Mouse (Mus musculus) embryonic facial prominence, embryonic 15.5 days (tissue): ENCODE measurements around the gene Pom121. TPM values are rescaled to one million over a fixed set of nuclear protein-coding genes. Genes with fewer than 3 reads are reported as not detected.
"Not testable (repeated sequence)": the region's sequence is repeated elsewhere in the genome, so short reads cannot be mapped to it uniquely, and the experiment has no call there.

Experiments used
- ATAC-seq: fragments of 200-750 bp; cut with Nextera tagmentation; 2 replicates; pipeline ENCODE4 v1.8.0; 2017; ENCODE audit warnings: low read depth, moderate TSS enrichment; ENCODE audit not compliant: insufficient number of reproducible peaks, low FRiP score, low TSS enrichment
- H3K27ac ChIP-seq: fragments of 300-500 bp; sonication (generic); replicated peaks from 2 replicates; pipeline ENCODE4 v1.5.1; 2015; ENCODE audit warnings: mild to moderate bottlenecking, inconsistent platforms
- H3K27me3 ChIP-seq: fragments of 300-500 bp; sonication (generic); 2 replicates; pipeline ENCODE4 v1.6.1; 2015; ENCODE audit warnings: inconsistent platforms
- H3K36me3 ChIP-seq: fragments of 300-500 bp; sonication (generic); 2 replicates; pipeline ENCODE4 v1.6.1; 2015; ENCODE audit warnings: mild to moderate bottlenecking, inconsistent platforms
- H3K4me1 ChIP-seq: fragments of 300-500 bp; sonication (generic); 2 replicates; pipeline ENCODE4 v1.6.1; 2015; ENCODE audit warnings: inconsistent platforms
- H3K4me2 ChIP-seq: fragments of 300-500 bp; sonication (generic); replicated peaks from 2 replicates; pipeline ENCODE4 v1.6.1; 2015; ENCODE audit warnings: mild to moderate bottlenecking, inconsistent platforms
- H3K4me3 ChIP-seq: fragments of 300-500 bp; sonication (generic); replicated peaks from 2 replicates; pipeline ENCODE4 v1.5.1; 2015; ENCODE audit warnings: mild to moderate bottlenecking, inconsistent platforms
- H3K9ac ChIP-seq: fragments of 300-500 bp; sonication (generic); 2 replicates; pipeline ENCODE4 v1.6.1; 2015; ENCODE audit warnings: inconsistent platforms
- H3K9me3 ChIP-seq: fragments of 300-500 bp; sonication (generic); replicated peaks from 2 replicates; pipeline ENCODE4 v1.6.1; 2016; ENCODE audit warnings: inconsistent platforms
- WGBS: fragments of 180-500 bp; shearing (Covaris S2); methylation state at CpG from one replicate; pipeline ENCODE4 v1.1.7; 2015; 5-methylcytosine and 5-hydroxymethylcytosine counted together
- polyA plus RNA-seq: library from polyadenylated mRNA; unstranded; fragments of >200 nt; fragmentation: Nextera tagmentation; extraction: Ambion mirVana; gene quantifications from 2 replicates; pipeline ENCODE4 v1.2.1, GENCODE M21; 2015

The Pom121 gene
- polyA plus RNA-seq, 1 experiment from 2014 or later: 13.5 TPM

DNA sequence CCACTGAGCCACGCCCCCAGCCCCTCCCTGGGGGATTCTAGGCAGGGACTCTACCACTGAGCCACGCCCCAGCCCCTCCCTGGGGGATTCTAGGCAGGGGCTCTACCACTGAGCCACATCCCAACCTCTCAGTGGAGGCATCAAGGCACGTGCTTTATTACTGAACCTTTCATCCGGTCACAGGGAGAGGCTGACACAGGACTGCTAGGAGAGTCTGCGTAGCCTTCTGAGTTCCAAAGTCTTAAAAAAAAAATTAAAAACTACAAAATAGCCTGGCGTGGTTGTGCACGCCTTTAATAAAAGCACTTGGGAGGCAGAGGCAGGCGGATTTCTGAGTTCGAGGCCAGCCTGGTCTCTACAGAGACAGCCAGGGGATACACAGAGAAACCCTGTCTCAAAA, 25.1 kb downstream of the Pom121 start:
- Histone ChIP-seq H3K4me2 (peak overlapping the region; percentile 82), H3K27ac (peak overlapping the region; percentile 89; the same call in 1 of the 2 replicates), H3K4me3 (peak overlapping the region; percentile 94), H3K9ac (peak overlapping the region; percentile 90; the same call in 1 of the 2 replicates), H3K36me3 (peaks cover 27% of the 10 kb centered on the region)
- H3K9me3 ChIP-seq, H3K27me3 ChIP-seq, H3K4me1 ChIP-seq, ATAC-seq: not testable (repeated sequence)
- 58% methylated on average over 9 of the region's 9 CpGs for WGBS

DNA sequence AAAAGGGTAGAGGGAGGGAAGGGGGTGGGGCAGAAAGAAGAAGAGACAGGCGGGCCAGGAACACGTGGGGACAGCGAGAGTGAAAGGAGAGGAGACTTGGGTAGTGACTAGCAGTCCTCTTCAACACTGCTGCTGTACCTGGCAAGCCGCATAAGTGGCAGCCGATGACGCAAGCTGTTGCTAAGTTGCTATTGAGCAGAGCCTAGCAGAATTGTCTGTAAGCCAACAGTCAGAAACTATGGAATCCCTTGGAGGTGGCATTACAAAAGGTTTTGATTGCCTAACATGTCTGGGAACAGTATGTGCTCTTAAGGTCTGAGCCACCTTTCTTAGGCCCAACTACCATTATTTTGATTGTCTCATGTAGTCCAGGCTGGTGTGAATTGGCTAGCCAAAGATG, 26.0 kb downstream of the Pom121 start:
- WGBS: 80% methylated on average over 6 of the region's 6 CpGs
- peaks cover 8% of the 10 kb centered on the region for H3K4me1 ChIP-seq
- no peak overlapping the region for H3K27ac ChIP-seq
- H3K27me3 ChIP-seq: no peaks in the 10 kb centered on the region
- H3K4me2 ChIP-seq: no peak overlapping the region
- no peaks in the 10 kb centered on the region for H3K9me3 ChIP-seq
- H3K4me3 ChIP-seq: no peak overlapping the region
- no peak for ATAC-seq
- H3K36me3 ChIP-seq: peaks cover 18% of the 10 kb centered on the region
- no peak overlapping the region for H3K9ac ChIP-seq

DNA sequence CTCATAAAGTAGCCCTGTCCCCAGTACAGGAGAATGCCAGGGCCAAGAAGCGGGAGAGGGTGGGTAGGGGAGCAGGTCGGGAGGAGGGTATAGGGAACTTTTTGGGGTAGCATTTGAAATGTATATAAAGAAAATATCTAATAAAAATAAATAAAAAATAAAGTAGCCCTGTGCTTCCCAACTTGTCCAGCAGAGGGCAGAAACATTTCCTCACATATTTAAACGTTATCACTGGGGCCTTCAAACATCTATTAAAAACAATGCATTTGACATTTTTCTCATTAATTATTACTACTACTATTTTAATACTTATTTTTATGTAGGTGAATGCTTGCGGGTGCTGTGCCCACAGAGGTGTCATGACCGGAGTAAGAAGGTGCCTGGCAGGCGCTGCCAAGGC, 26.5 kb downstream of the Pom121 start:
- no peak overlapping the region for H3K27ac ChIP-seq
- peaks cover 8% of the 10 kb centered on the region for H3K4me1 ChIP-seq
- H3K9ac ChIP-seq: no peak overlapping the region
- WGBS: 53% methylated on average over 6 of the region's 6 CpGs
- H3K4me3 ChIP-seq: no peak overlapping the region
- ATAC-seq: no peak
- peaks cover 16% of the 10 kb centered on the region for H3K36me3 ChIP-seq
- H3K4me2 ChIP-seq: no peak overlapping the region
- H3K9me3 ChIP-seq: no peaks in the 10 kb centered on the region
- no peaks in the 10 kb centered on the region for H3K27me3 ChIP-seq

DNA sequence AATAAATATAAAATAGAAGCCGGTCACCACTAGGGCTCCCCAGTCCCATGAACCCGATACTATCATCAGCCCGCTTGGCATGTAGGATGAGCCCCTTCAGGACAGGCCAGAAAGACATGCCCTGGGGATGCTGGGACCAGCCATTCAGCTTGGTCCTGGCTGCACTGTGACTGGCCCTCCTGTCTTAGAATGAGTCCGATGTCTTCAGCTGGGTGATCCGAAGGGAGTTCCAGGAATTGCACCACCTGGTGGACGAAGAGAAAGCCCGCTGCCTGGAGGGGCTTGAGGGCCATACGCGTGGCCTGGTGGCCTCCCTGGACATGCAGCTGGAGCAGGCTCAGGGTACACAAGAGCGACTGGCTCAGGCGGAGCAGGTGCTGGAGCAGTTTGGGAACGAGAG, 30.8 kb downstream of the Pom121 start:
- WGBS: 25% methylated on average over 12 of the region's 12 CpGs
- Histone ChIP-seq H3K27me3 (no peaks in the 10 kb centered on the region), H3K9me3 (no peaks in the 10 kb centered on the region), H3K9ac (no peak overlapping the region), H3K27ac (no peak overlapping the region), H3K4me2 (no peak overlapping the region), H3K4me1 (no peaks in the 10 kb centered on the region), H3K4me3 (no peak overlapping the region), H3K36me3 (no peaks in the 10 kb centered on the region)
- no peak; the same call in 1 of the 2 replicates for ATAC-seq

DNA sequence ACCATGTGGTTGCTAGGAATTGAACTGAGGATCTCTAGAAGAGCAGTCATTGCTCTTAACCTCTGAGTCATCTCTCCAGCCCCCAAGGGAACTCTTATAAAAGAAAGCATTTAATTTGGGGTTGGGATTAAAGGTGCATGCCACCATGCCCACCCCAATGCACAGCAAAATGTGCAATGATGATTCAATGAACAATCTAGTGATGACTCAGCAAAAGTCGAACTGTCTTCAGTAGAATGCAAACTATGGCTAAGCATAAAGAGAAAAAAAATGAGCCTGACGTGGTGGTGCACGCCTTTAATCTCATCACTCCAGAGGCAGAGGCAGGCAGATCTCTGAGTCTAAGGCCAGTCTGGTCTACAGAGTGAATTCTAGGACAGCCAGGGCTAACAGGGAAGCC, 31.8 kb downstream of the Pom121 start:
- Histone ChIP-seq H3K36me3 (no peaks in the 10 kb centered on the region), H3K9ac (no peak overlapping the region), H3K4me2 (no peak overlapping the region), H3K27ac (no peak overlapping the region), H3K4me1 (no peaks in the 10 kb centered on the region), H3K9me3 (no peaks in the 10 kb centered on the region; the same call in 1 of the 2 replicates), H3K4me3 (no peak overlapping the region), H3K27me3 (no peaks in the 10 kb centered on the region)
- ATAC-seq: no peak
- WGBS: 79% methylated on average over 3 of the region's 3 CpGs

DNA sequence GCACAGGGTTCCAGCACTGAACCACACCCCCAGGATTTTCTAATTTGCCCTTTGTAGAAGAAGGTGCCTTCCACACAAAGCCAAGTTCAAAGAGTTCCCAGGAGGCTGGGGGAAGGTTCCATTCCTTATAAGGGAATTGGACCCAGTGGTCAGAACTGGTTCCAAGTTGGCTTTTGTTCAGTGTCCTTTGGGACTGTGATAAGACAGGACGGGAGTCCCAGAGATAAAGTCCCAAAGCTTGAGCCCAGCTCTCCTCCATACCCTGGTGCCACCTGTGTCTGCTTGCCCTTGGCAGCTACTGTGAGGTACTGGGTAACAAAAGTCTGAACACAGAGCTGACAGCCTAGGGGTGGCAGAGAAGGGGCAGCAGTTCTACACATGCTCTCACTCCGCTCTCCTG, 34.6 kb downstream of the Pom121 start:
- Histone ChIP-seq H3K9me3 (no peaks in the 10 kb centered on the region; the same call in 1 of the 2 replicates), H3K9ac (no peak overlapping the region), H3K27me3 (0 out of 2 replicates have a peak, but pooled peaks cover 3% of the 10 kb centered on the region), H3K4me2 (no peak overlapping the region), H3K27ac (no peak overlapping the region), H3K36me3 (no peaks in the 10 kb centered on the region), H3K4me3 (no peak overlapping the region), H3K4me1 (no peaks in the 10 kb centered on the region)
- ATAC-seq: no peak
- 89% methylated on average over 2 of the region's 2 CpGs for WGBS

DNA sequence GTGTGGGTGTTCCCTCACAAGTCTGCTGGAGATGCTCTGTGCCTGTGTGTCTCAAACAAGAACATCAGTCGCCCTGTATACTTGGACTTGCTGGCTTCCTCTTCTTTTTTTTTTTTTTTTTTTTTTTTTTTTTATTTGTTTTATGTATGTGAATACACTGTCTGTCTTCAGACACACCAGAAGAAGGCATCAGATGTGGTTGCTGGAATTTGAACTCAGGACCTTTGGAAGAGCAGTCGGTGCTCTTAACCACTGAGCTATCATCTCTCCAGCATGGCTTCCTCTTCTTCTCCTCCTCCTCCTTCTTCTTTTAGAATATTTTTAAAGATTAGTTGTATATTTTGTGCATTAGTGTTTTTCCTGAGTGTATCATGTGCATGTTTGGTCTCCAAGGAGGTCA, 36.8 kb downstream of the Pom121 start:
- Histone ChIP-seq H3K27ac (no peak overlapping the region), H3K9ac (no peak overlapping the region), H3K36me3 (no peaks in the 10 kb centered on the region), H3K4me3 (no peak overlapping the region), H3K4me1 (no peaks in the 10 kb centered on the region), H3K9me3 (no peaks in the 10 kb centered on the region; the same call in 1 of the 2 replicates), H3K4me2 (no peak overlapping the region), H3K27me3 (peaks cover 15% of the 10 kb centered on the region)
- WGBS: 84% methylated on average over 2 of the region's 2 CpGs
- peak; percentile 72; the same call in 1 of the 2 replicates for ATAC-seq

DNA sequence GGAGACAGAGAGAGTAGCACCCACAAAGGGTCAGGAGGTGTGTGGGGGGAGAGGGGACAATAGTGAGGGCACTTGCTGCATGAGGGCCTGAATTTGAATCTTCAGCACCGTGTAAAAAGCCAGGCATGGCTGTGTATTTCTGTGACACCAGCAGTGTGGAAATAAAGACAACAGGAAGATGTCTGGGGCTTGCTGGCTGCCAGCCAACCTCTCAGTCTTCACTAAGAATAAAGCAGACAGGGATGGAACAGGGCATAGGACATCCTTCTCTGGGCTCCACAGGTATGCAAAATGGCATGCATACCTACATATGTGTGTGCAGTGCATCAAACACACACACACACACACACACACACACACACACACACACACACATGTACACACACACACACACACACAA, 38.3 kb downstream of the Pom121 start:
- no peaks in the 10 kb centered on the region for H3K4me1 ChIP-seq
- no peak overlapping the region for H3K9ac ChIP-seq
- H3K36me3 ChIP-seq: no peaks in the 10 kb centered on the region
- no peak overlapping the region for H3K4me2 ChIP-seq
- H3K9me3 ChIP-seq: no peaks in the 10 kb centered on the region; the same call in 1 of the 2 replicates
- peaks cover 15% of the 10 kb centered on the region for H3K27me3 ChIP-seq
- H3K27ac ChIP-seq: no peak overlapping the region
- no peak overlapping the region for H3K4me3 ChIP-seq
- no peak for ATAC-seq
- 39% methylated on average over 1 of the region's 1 CpGs for WGBS

DNA sequence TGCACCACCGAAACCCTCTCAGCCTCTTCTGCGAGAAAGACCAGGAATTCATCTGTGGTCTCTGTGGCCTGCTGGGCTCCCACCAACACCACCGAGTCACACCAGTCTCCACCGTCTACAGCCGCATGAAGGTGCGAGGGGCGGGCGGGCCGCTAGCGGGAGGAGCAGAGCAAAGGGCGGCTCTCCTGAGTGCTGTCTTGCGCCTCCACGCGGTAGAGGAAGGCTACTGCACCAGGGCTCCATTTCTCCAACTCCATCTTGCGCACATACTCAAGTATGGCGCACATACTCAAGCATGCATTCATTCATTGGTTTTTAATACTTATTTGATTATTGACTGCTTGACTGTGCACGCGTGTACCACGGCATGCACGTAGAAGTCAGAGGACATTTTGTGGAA, 40.8 kb downstream of the Pom121 start:
- Histone ChIP-seq H3K27me3 (peaks cover 15% of the 10 kb centered on the region), H3K4me2 (no peak overlapping the region), H3K9me3 (no peaks in the 10 kb centered on the region; the same call in none of the 2 replicates), H3K4me3 (no peak overlapping the region), H3K27ac (no peak overlapping the region), H3K9ac (no peak overlapping the region), H3K4me1 (no peaks in the 10 kb centered on the region), H3K36me3 (no peaks in the 10 kb centered on the region)
- 20% methylated on average over 20 of the region's 20 CpGs for WGBS
- ATAC-seq: no peak

DNA sequence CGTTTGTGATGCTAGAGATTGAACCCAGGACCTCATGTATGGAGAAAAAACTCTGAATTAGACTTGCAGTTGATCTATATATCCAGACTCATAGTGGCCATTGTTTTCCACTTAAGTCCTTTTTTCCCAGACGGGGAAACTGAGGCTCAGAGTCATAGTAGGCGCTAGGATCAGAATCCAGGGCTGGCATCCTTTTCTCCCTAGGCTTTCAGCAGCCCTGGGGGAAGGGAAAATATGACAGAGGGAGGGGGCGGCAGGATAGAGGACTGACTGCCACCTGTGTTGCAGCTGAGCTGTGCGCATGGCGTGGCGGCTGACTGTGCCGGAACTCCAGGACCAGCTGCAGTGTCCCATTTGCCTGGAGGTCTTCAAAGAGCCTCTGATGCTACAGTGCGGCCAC, 41.4 kb downstream of the Pom121 start, which contains the start of gene Trim50:
TSS of gene Trim50 (plus strand) at position 301 of the 400 bp plus-strand sequence.
- WGBS: 41% methylated on average over 9 of the region's 9 CpGs
- no peak for ATAC-seq
- H3K4me2 ChIP-seq: no peak within 1 kb of the TSS
- H3K4me3 ChIP-seq: no peak within 1 kb of the TSS
- no peaks in the 10 kb centered on the region; the same call in none of the 2 replicates for H3K9me3 ChIP-seq
- H3K4me1 ChIP-seq: no peaks in the 10 kb centered on the region
- peaks cover 15% of the 10 kb centered on the region for H3K27me3 ChIP-seq
- H3K27ac ChIP-seq: no peak within 1 kb of the TSS
- no peak within 1 kb of the TSS for H3K9ac ChIP-seq
- no peaks in the 10 kb centered on the region for H3K36me3 ChIP-seq

DNA sequence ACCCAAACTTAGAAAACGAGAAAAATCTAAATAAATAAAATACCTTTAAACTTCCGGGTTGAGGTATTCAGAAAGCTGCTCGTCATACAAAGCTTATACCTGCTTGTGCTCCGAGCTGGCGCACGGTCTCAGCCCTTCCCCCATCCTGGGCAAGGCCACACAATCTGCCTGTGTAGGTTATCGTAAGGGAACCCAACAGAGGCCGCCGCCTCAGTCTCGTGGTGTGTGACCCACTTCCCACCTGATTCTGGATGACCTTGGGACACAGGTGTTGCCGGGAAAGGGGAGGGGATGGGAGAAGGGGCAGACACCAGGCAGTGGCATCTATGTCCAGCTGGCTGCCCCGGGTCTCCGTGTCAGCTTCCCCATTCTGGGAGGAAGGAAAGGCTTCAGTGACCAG, 42.7 kb downstream of the Pom121 start:
- H3K4me1 ChIP-seq: no peaks in the 10 kb centered on the region
- H3K9ac ChIP-seq: no peak overlapping the region
- peaks cover 15% of the 10 kb centered on the region for H3K27me3 ChIP-seq
- H3K4me3 ChIP-seq: no peak overlapping the region
- no peak for ATAC-seq
- no peak overlapping the region for H3K4me2 ChIP-seq
- H3K9me3 ChIP-seq: no peaks in the 10 kb centered on the region; the same call in 1 of the 2 replicates
- no peak overlapping the region for H3K27ac ChIP-seq
- WGBS: 81% methylated on average over 13 of the region's 13 CpGs
- no peaks in the 10 kb centered on the region for H3K36me3 ChIP-seq

DNA sequence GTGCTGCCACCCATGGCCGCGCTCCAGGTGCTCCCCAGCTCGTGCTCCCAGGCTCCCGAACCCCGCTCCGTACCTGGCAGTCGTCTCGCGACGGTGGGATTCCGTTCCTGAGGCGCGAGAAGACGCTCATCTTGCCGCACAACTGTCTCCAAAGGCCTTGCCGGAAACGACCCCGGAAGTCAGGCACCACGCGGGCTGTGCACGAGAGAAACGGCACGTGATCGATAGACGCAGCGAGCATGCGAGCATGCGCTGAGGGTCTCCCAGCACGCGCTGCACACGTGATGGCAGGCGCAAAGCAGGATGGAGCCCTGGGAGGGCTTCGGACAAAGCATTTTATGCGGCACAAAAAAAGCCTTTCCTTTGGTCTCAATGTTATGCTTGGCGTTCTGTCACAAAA, 44.5 kb downstream of the Pom121 start, which contains the start of gene Fkbp6:
TSS of gene Fkbp6 (minus strand) at position 183 of the 400 bp plus-strand sequence.
- 91% methylated on average over 35 of the region's 35 CpGs for WGBS
- Histone ChIP-seq H3K4me2 (no peak within 1 kb of the TSS), H3K27me3 (peaks cover 12% of the 10 kb centered on the region), H3K4me1 (no peaks in the 10 kb centered on the region), H3K4me3 (no peak within 1 kb of the TSS), H3K27ac (no peak within 1 kb of the TSS), H3K9me3 (no peaks in the 10 kb centered on the region; the same call in 1 of the 2 replicates), H3K36me3 (no peaks in the 10 kb centered on the region), H3K9ac (no peak within 1 kb of the TSS)
- ATAC-seq: no peak
